ENCODE assay signal across 8 mouse cellular contexts in the genomic region with DNA sequence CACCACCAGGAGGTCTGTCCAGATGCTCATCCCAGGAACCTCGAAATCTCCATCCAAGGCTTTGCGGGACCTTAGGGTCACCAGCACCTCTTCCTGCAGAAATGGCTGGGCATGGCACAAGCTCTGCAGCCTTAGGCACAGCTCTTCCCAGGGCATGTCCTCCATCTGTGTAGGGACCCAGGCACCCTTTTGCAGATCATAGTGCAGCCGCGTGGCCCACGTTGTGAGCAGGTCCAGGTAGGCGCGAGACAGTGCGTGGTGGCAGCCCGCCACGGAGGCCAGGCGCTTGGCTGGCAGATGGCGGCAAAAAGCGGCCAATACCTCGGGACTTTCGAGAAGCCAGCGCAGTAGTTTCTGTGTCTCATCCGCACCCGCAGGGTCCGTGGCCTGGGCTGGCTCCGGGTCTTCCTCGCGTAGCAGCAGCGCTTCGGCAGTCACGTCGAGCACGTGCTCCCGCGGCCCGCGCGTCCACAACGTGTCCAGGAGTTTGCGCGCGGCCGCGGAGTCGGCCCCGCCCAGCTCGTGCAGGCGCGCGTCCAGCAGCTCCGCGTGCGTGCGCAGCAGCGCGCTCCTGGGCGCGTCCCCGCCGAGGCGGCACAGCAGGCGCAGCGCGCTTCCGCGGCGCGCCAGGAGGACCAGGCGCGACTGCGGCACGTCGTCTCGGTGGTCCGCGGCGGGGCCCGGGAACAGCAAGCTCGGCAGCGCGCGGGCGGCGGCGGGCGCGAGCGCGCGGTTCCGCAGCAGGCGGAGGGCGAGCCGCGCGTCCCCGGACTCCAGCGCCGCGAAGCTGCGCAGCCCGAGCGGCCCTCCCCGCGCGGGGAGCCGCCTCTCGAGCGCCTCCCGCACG. TPM values are rescaled to one million over a fixed set of nuclear protein-coding genes. Genes with fewer than 3 reads are reported as not detected.
A peak's percentile ranks its signal among the peaks of the same experiment; 100 is the strongest.
DNase-seq lines count a peak whose midpoint lies in the region; ATAC-seq and TF ChIP-seq lines count a peak whose summit lies in the region.

Gene Gas2, plus strand, starts transcription at position 766 of the 847 bp plus-strand sequence.

- H3K4me1 ChIP-seq in cerebellum, adult 2 months (ENCODE audit: control insufficient read depth, insufficient read depth, low read length): 0 out of 2 replicates have a peak, but pooled peaks cover 4% of the 10 kb centered on the region
- H3K4me1 ChIP-seq in forebrain, postnatal 0 days (ENCODE audit: insufficient read depth): peaks cover 10% of the 10 kb centered on the region; the same call in 1 of the 2 replicates
- H3K4me1 ChIP-seq in lung, adult 2 months (ENCODE audit: control insufficient read depth, insufficient read depth, low read length): peaks cover 5% of the 10 kb centered on the region
- peaks cover 26% of the 10 kb centered on the region for H3K4me1 ChIP-seq in neural tube, embryonic 15.5 days

- H3K4me2 ChIP-seq in forebrain, postnatal 0 days (ENCODE audit: low read depth): peak within 1 kb of the TSS; percentile 87
- H3K4me2 ChIP-seq in neural tube, embryonic 15.5 days: peak within 1 kb of the TSS; percentile 77

- peak; percentile 85 for ATAC-seq in forebrain, postnatal 0 days
- peak; percentile 90 for ATAC-seq in neural tube, embryonic 15.5 days (ENCODE audit: low FRiP score)

- intact Hi-C loops in heart, postnatal 36 days (cut with DNase I): loop anchor here (1.0 to 5.0 kb wide), 3 partner anchors 17 to 111 kb away; no protein-coding TSS in a partner anchor

- H3K9ac ChIP-seq in forebrain, postnatal 0 days: peak within 1 kb of the TSS; percentile 81
- H3K9ac ChIP-seq in neural tube, embryonic 15.5 days (replicated peaks): peak within 1 kb of the TSS; percentile 87

- TF ChIP-seq CTCF in cerebellum, adult 2 months (IDR thresholded peaks at IDR 0.05; ENCODE audit: borderline replicate concordance, insufficient read depth, low read depth, low read length): no peak
- no peak for TF ChIP-seq CTCF in forebrain, postnatal 0 days (IDR thresholded peaks at IDR 0.05; ENCODE audit: low read depth)
- TF ChIP-seq CTCF in layer of hippocampus, adult 2 months (conservative IDR thresholded peaks at IDR 0.05): no peak
- TF ChIP-seq CTCF in lung, adult 2 months (IDR thresholded peaks at IDR 0.05; ENCODE audit: insufficient read depth, low read length): no peak

- H3K36me3 ChIP-seq in forebrain, postnatal 0 days (ENCODE audit: insufficient read depth): no peaks in the 10 kb centered on the region
- no peaks in the 10 kb centered on the region for H3K36me3 ChIP-seq in neural tube, embryonic 15.5 days

- peak within 1 kb of the TSS; percentile 75 for H3K27ac ChIP-seq in cerebellum, adult 2 months (ENCODE audit: insufficient read depth, low read length)
- H3K27ac ChIP-seq in forebrain, postnatal 0 days (ENCODE audit: low read depth, low read length): peak within 1 kb of the TSS; percentile 100
- peak within 1 kb of the TSS; percentile 98 for H3K27ac ChIP-seq in layer of hippocampus, adult 2 months
- peak within 1 kb of the TSS; percentile 99 for H3K27ac ChIP-seq in neural tube, embryonic 15.5 days (replicated peaks)

- TF ChIP-seq POLR2A in cerebellum, adult 2 months (IDR thresholded peaks at IDR 0.05; ENCODE audit: borderline replicate concordance, insufficient read depth, low read length): 0 out of 2 replicates have a peak, but pooled peaks have one; percentile 1
- TF ChIP-seq POLR2A in lung, adult 2 months (IDR thresholded peaks at IDR 0.05; ENCODE audit: borderline replicate concordance, extremely low read depth, low read depth, low read length): peak; percentile 65; the same call in 1 of the 2 replicates

- peak within 1 kb of the TSS; percentile 66 for H3K4me3 ChIP-seq in cerebellum, adult 2 months (replicated peaks; ENCODE audit: insufficient read depth, low read depth, low read length)
- H3K4me3 ChIP-seq in forebrain, postnatal 0 days (ENCODE audit: low read depth, low read length): peak within 1 kb of the TSS; percentile 81
- peak within 1 kb of the TSS; percentile 65 for H3K4me3 ChIP-seq in layer of hippocampus, adult 2 months
- H3K4me3 ChIP-seq in lung, adult 2 months (replicated peaks; ENCODE audit: extremely low read depth, low read depth, low read length): peak within 1 kb of the TSS; percentile 99
- peak within 1 kb of the TSS; percentile 83 for H3K4me3 ChIP-seq in neural tube, embryonic 15.5 days (replicated peaks)

- no peaks in the 10 kb centered on the region for H3K9me3 ChIP-seq in forebrain, postnatal 0 days (ENCODE audit: low read length)
- no peaks in the 10 kb centered on the region for H3K9me3 ChIP-seq in neural tube, embryonic 15.5 days (replicated peaks)

- peak; percentile 39 for DNase-seq in MEL-GATA-1-ER (ENCODE audit: extremely low read depth, low read depth)
- DNase-seq in cerebellum, adult 2 months: peak; percentile 87 to 93
- DNase-seq in forebrain, postnatal 0 days: peak; percentile 96
- peak; percentile 90 to 95 for DNase-seq in heart, postnatal 36 days
- DNase-seq in layer of hippocampus, adult 2 months (ENCODE audit: low spot score in 2 of 2): peak; percentile 82 to 87
- peak; percentile 90 for DNase-seq in lung, adult 2 months
- DNase-seq in testis, postnatal 10 days (ENCODE audit: low spot score): peak; percentile 95

- no peaks in the 10 kb centered on the region for H3K27me3 ChIP-seq in cerebellum, adult 2 months (ENCODE audit: control insufficient read depth, insufficient read depth, low read length)
- H3K27me3 ChIP-seq in forebrain, postnatal 0 days (ENCODE audit: insufficient read depth, low read length): no peaks in the 10 kb centered on the region
- no peaks in the 10 kb centered on the region for H3K27me3 ChIP-seq in neural tube, embryonic 15.5 days (replicated peaks)

- under 1% methylated on average over 105 of the region's 105 CpGs for WGBS in cerebellum, adult 2 months
- WGBS in forebrain, postnatal 0 days: 6% methylated on average over 104 of the region's 105 CpGs
- 10% methylated on average over 102 of the region's 105 CpGs for WGBS in lung, adult 2 months
- 7% methylated on average over 76 of the region's 105 CpGs for WGBS in neural tube, embryonic 15.5 days

RNA-seq across cellular contexts. Expression of gene Gas2, which starts in this region (rescaled TPM):
- polyA plus RNA-seq in cerebellum, adult 2 months (2012; rRNA removed): 9.8 and 11.1 TPM in 2 replicates
- 17.5 and 51.6 TPM in 2 replicates for total RNA-seq in forebrain, postnatal 0 days (2014; rRNA removed)
- 10.0 and 14.9 TPM in 2 replicates for polyA plus RNA-seq in forebrain, postnatal 0 days (2015; fragmentation: Nextera tagmentation; extraction: Ambion mirVana)
- total RNA-seq in heart, postnatal 36 days (2021): 1 to 10 TPM; 4.1 to 4.9 TPM
- total RNA-seq in layer of hippocampus, adult 2 months (2021): 10 to 100 TPM; 28.2 to 31.0 TPM
- polyA plus RNA-seq in lung, adult 2 months (2012; rRNA removed): 1.5 TPM in 2 replicates
- polyA plus RNA-seq in neural tube, embryonic 15.5 days (2015; fragmentation: Nextera tagmentation; extraction: Ambion mirVana): 18.9 and 20.1 TPM in 2 replicates

Comparison
In these comparisons a context has a peak if more than half of its experiments do, and no peak if none do; other contexts are left out.
1. Peak in every context shown above with its lines: DNase-seq, ATAC-seq, H3K4me3 ChIP-seq and H3K27ac ChIP-seq.
2. DNase-seq: peak in every context shown above with its lines; median percentile 96 in forebrain, postnatal 0 days; 95 in testis, postnatal 10 days; 92 in heart, postnatal 36 days; 90 in cerebellum, adult 2 months; 90 in lung, adult 2 months; 84 in layer of hippocampus, adult 2 months; 39 in MEL-GATA-1-ER.